Mouse (Mus musculus): ENCODE measurements at regions not wholly inside any gene's neighbourhood (a gene's known extent, or its start where the extent isn't known, plus 50 kb on each side); places are given as distances from the start of the nearest gene placed in this dataset.
"Not testable (repeated sequence)": the region's sequence is repeated elsewhere in the genome, so short reads cannot be mapped to it uniquely, and the experiment has no call there.

DNA sequence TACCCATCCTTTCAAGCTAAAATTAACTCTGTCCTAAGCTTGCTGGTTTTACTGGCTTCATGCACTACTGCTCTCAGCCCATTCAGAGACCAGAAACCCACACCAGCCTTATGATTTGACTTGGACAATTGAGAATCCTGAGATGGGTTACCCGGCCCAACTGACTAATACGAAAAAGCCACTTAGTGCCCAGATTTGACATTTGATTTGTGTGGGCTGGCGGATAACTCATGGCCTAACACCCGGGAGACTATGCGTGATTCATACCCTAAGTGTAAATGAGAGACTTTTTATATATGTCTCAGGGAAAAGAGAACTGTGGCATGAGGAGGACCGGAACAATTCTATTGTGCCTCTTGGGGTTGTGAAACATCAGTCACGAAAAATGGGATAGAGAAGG lies 126.3 kb upstream of the Hpf1 start:
- H3K4me1 ChIP-seq (ENCODE audit: control insufficient read depth, insufficient read depth, low read length) = no peaks in the 10 kb centered on the region
- ATAC-seq (ENCODE audit: low FRiP score) (no peak), DNase-seq (ENCODE audit: low spot score, missing footprints) (no peak)
- H3K27ac ChIP-seq (ENCODE audit: low read depth, low read length) = no peak overlapping the region
- H3K9me3 ChIP-seq (ENCODE audit: control insufficient read depth, low read length) = no peaks in the 10 kb centered on the region
- no peaks in the 10 kb centered on the region for H3K36me3 ChIP-seq (ENCODE audit: control insufficient read depth, insufficient read depth, low read length)
- H3K9ac ChIP-seq (ENCODE audit: low read length) = no peak overlapping the region
- WGBS = 94% methylated on average over 7 of the region's 7 CpGs
- no peak overlapping the region for H3K4me2 ChIP-seq
- no peak overlapping the region for H3K4me3 ChIP-seq (ENCODE audit: low read depth, low read length)
- no peaks in the 10 kb centered on the region for H3K27me3 ChIP-seq (ENCODE audit: control insufficient read depth, insufficient read depth, low read length)

DNA sequence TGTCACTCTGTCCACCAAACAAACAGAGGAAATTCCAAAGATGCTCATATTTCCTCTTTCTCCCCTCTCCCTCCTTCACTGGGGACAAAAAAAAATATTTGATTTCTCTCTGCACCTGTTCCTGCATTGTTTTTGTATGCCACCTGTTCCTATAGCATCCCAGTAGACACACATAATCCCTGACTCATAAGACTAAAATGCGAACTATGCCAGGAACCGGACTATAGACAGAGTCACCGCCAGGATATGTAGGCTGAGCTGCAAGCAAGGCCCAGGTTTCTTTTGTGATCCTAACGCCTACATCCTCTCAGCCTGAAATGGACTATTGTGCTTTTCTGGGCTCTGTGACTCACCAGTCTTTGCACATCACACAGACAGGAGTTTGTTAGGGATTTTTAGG lies 116.9 kb upstream of the Hpf1 start:
- 76% methylated on average over 4 of the region's 4 CpGs for WGBS
- ATAC-seq (ENCODE audit: low FRiP score) = no peak
- H3K27me3 ChIP-seq (ENCODE audit: control insufficient read depth, insufficient read depth, low read length) = no peaks in the 10 kb centered on the region

DNA sequence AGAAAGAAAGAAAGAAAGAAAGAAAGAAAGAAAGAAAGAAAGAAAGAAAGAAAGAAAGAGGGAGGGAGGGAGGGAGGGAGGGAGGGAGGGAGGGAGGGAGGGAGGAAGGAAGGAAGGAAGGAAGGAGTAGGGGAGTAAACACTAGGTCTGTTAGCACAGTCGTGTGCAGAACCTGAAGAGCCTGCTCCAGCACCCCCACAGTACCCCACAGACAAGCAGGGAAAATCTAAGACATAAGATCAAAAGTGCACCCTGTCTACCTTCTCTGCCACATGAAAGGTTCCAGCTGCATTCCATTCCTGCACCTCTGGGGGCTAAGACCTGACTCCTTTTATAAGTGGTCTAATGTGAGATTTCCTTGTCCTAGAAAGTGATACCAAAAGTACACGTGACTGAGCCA lies 114.0 kb upstream of the Hpf1 start:
- not testable (repeated sequence) for H3K27me3 ChIP-seq (ENCODE audit: control insufficient read depth, insufficient read depth, low read length); H3K9me3 ChIP-seq (ENCODE audit: control insufficient read depth, low read length); H3K4me2 ChIP-seq; ATAC-seq (ENCODE audit: low FRiP score); H3K27ac ChIP-seq (ENCODE audit: low read depth, low read length); H3K4me1 ChIP-seq (ENCODE audit: control insufficient read depth, insufficient read depth, low read length); H3K9ac ChIP-seq (ENCODE audit: low read length); H3K36me3 ChIP-seq (ENCODE audit: control insufficient read depth, insufficient read depth, low read length); DNase-seq (ENCODE audit: low spot score, missing footprints); H3K4me3 ChIP-seq (ENCODE audit: low read depth, low read length)
- 67% methylated on average over 2 of the region's 2 CpGs for WGBS

More for the DNA sequence above, 116.9 kb upstream of the Hpf1 start:
- Histone ChIP-seq H3K36me3 (ENCODE audit: control insufficient read depth, insufficient read depth, low read length) (no peaks in the 10 kb centered on the region), H3K4me2 (no peak overlapping the region), H3K9ac (ENCODE audit: low read length) (no peak overlapping the region), H3K27ac (ENCODE audit: low read depth, low read length) (no peak overlapping the region), H3K4me3 (ENCODE audit: low read depth, low read length) (no peak overlapping the region), H3K4me1 (ENCODE audit: control insufficient read depth, insufficient read depth, low read length) (no peaks in the 10 kb centered on the region), H3K9me3 (ENCODE audit: control insufficient read depth, low read length) (no peaks in the 10 kb centered on the region)
- no peak for DNase-seq (ENCODE audit: low spot score, missing footprints)

DNA sequence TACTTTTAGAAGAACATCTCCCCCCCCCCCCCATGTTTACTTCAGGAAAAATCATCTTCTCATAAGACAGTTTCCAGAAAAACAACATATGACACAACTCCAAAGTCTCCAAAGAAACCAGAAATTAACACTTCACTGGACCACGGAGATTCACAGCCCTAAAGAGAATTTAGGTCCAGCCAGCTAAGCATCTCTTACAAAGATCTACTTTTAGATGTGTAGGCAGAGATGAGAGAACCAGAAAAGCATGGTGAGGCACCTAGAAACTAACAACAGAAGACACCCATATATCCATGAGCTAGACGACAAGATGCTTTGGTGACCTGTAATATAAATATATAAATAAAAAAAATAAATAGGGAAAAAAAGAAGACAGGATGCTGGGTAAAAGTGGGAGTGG lies 105.2 kb upstream of the Hpf1 start:
- no peak overlapping the region for H3K4me2 ChIP-seq
- no peak for DNase-seq (ENCODE audit: low spot score, missing footprints)
- no peaks in the 10 kb centered on the region for H3K9me3 ChIP-seq (ENCODE audit: control insufficient read depth, low read length)
- H3K36me3 ChIP-seq (ENCODE audit: control insufficient read depth, insufficient read depth, low read length) = no peaks in the 10 kb centered on the region
- H3K4me3 ChIP-seq (ENCODE audit: low read depth, low read length) = no peak overlapping the region
- no peaks in the 10 kb centered on the region for H3K4me1 ChIP-seq (ENCODE audit: control insufficient read depth, insufficient read depth, low read length)
- no peak overlapping the region for H3K9ac ChIP-seq (ENCODE audit: low read length)
- WGBS = 82% methylated on average over 2 of the region's 2 CpGs
- H3K27me3 ChIP-seq (ENCODE audit: control insufficient read depth, insufficient read depth, low read length) = no peaks in the 10 kb centered on the region
- no peak for ATAC-seq (ENCODE audit: low FRiP score)
- no peak overlapping the region for H3K27ac ChIP-seq (ENCODE audit: low read depth, low read length)

DNA sequence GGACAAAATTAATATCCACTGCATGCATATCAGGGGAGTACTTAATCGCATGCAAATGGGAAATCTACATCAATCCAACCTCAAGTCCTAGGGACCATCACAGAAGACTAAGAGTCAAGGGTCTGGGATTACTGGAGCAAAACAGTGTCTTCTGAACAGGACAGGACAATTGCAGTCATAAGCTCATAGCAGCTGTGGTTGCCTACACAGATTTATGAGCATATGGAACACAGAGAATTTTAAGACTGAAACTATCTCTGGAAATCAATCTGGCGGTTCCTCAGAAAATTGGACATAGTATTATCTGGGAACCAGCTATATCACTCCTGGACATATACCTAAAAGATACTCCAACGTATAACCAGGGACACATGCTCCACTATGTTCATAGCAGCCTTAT lies 99.8 kb upstream of the Hpf1 start:
- ATAC-seq (ENCODE audit: low FRiP score) (no peak), DNase-seq (ENCODE audit: low spot score, missing footprints) (no peak)
- no peaks in the 10 kb centered on the region for H3K36me3 ChIP-seq (ENCODE audit: control insufficient read depth, insufficient read depth, low read length)
- no peak overlapping the region for H3K4me3 ChIP-seq (ENCODE audit: low read depth, low read length)
- no peaks in the 10 kb centered on the region for H3K27me3 ChIP-seq (ENCODE audit: control insufficient read depth, insufficient read depth, low read length)
- H3K27ac ChIP-seq (ENCODE audit: low read depth, low read length) = no peak overlapping the region
- H3K9me3 ChIP-seq (ENCODE audit: control insufficient read depth, low read length) = no peaks in the 10 kb centered on the region
- no peaks in the 10 kb centered on the region for H3K4me1 ChIP-seq (ENCODE audit: control insufficient read depth, insufficient read depth, low read length)
- WGBS = 87% methylated on average over 3 of the region's 3 CpGs
- H3K4me2 ChIP-seq = no peak overlapping the region
- H3K9ac ChIP-seq (ENCODE audit: low read length) = no peak overlapping the region

DNA sequence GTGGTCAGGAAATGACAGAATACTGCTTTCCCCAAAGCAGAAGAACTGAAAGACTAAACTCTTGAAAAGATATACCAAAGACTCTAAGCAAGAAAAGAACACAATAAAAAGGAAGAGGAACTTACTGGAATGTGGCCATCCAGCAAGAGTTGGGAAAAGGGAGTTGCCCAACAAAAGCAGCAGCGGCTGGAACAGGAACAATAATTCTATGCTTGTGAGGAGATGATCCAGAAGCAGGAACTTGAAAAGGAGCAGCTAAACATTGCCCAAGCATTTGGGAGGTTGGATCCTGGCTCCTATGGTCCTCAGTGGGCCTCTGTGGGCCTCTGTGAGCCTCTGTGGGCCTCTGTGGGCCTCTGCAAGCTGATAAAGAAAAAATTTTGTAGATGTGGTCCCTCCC lies 97.7 kb upstream of the Hpf1 start:
- H3K9me3 ChIP-seq (ENCODE audit: control insufficient read depth, low read length) = no peaks in the 10 kb centered on the region
- no peak overlapping the region for H3K9ac ChIP-seq (ENCODE audit: low read length)
- no peak overlapping the region for H3K4me2 ChIP-seq
- H3K36me3 ChIP-seq (ENCODE audit: control insufficient read depth, insufficient read depth, low read length) = no peaks in the 10 kb centered on the region
- no peak for ATAC-seq (ENCODE audit: low FRiP score)
- 89% methylated on average over 1 of the region's 1 CpGs for WGBS
- no peaks in the 10 kb centered on the region for H3K4me1 ChIP-seq (ENCODE audit: control insufficient read depth, insufficient read depth, low read length)
- H3K27me3 ChIP-seq (ENCODE audit: control insufficient read depth, insufficient read depth, low read length) = no peaks in the 10 kb centered on the region
- H3K27ac ChIP-seq (ENCODE audit: low read depth, low read length) = no peak overlapping the region
- DNase-seq (ENCODE audit: low spot score, missing footprints) = no peak
- no peak overlapping the region for H3K4me3 ChIP-seq (ENCODE audit: low read depth, low read length)

DNA sequence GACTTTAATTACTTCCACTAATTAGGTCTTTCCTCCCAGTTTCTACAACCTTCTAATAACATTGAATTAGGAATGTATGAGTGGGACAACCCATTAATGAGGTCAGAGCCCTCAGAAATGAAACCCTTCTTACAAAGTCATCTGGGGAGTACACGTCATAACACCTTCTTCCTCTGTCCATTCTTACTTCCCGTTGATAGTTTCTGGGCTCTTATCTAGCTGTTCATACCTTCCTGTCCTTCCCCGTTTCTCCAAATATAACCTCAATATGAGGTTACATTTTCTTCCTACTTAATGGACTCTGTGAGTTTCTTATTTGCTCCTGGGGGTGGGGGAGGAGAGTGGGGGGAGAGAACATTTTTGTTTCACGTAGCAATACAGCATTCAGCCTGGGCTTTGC lies 85.4 kb upstream of the Hpf1 start:
- Histone ChIP-seq H3K27ac (ENCODE audit: low read depth, low read length) (no peak overlapping the region), H3K4me2 (no peak overlapping the region), H3K4me1 (ENCODE audit: control insufficient read depth, insufficient read depth, low read length) (no peaks in the 10 kb centered on the region), H3K4me3 (ENCODE audit: low read depth, low read length) (no peak overlapping the region), H3K27me3 (ENCODE audit: control insufficient read depth, insufficient read depth, low read length) (no peaks in the 10 kb centered on the region), H3K36me3 (ENCODE audit: control insufficient read depth, insufficient read depth, low read length) (no peaks in the 10 kb centered on the region), H3K9me3 (ENCODE audit: control insufficient read depth, low read length) (no peaks in the 10 kb centered on the region), H3K9ac (ENCODE audit: low read length) (no peak overlapping the region)
- DNase-seq (ENCODE audit: low spot score, missing footprints) (no peak), ATAC-seq (ENCODE audit: low FRiP score) (no peak)
- 91% methylated on average over 4 of the region's 4 CpGs for WGBS

DNA sequence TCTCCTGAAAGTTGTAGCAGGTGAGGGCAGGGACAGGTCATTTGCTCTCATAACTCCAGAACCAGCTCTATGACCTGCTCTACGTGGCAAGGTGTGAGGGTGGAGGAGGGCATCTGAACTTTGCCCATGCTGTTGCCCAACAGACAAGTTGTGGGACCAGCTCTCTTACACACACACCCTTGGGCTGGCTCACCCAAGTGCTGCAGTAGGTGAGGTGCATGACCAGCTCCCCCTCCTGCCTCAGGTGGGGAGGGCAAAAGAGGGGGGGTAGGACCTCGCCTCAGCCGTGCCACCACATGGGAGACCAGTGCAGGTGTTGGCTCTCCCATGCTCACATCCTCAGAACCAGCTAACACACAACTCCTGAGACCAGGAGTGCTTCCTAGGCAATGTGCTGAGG lies 83.4 kb upstream of the Hpf1 start:
- no peak overlapping the region for H3K4me3 ChIP-seq (ENCODE audit: low read depth, low read length)
- no peaks in the 10 kb centered on the region for H3K9me3 ChIP-seq (ENCODE audit: control insufficient read depth, low read length)
- DNase-seq (ENCODE audit: low spot score, missing footprints) (no peak), ATAC-seq (ENCODE audit: low FRiP score) (0 out of 2 replicates have a peak, but pooled peaks have one; percentile 38)
- no peak overlapping the region for H3K4me2 ChIP-seq
- no peaks in the 10 kb centered on the region for H3K36me3 ChIP-seq (ENCODE audit: control insufficient read depth, insufficient read depth, low read length)
- no peak overlapping the region for H3K27ac ChIP-seq (ENCODE audit: low read depth, low read length)
- 95% methylated on average over 3 of the region's 3 CpGs for WGBS
- no peaks in the 10 kb centered on the region for H3K4me1 ChIP-seq (ENCODE audit: control insufficient read depth, insufficient read depth, low read length)
- no peak overlapping the region for H3K9ac ChIP-seq (ENCODE audit: low read length)
- H3K27me3 ChIP-seq (ENCODE audit: control insufficient read depth, insufficient read depth, low read length) = no peaks in the 10 kb centered on the region

DNA sequence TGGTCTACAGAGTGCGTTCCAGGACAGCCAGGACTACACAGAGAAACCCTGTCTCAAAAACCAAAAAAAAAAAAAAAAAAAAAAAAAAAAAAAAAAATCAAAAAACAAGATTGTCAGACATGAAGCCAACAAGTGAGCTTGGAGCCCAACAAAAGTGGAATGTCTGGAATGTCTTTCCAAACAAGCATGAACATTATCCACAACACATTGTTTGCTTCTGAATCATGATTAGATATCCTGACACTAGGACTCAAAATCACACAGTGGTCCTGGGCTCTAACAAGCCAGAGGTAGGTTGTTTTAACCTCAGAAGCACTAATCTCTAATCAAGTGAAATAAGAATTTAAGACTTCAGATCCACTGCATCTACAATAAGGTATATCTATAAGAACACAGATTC lies 80.4 kb upstream of the Hpf1 start:
- Histone ChIP-seq H3K36me3 (ENCODE audit: control insufficient read depth, insufficient read depth, low read length) (no peaks in the 10 kb centered on the region), H3K4me3 (ENCODE audit: low read depth, low read length) (no peak overlapping the region), H3K4me2 (no peak overlapping the region), H3K27ac (ENCODE audit: low read depth, low read length) (no peak overlapping the region), H3K27me3 (ENCODE audit: control insufficient read depth, insufficient read depth, low read length) (no peaks in the 10 kb centered on the region), H3K4me1 (ENCODE audit: control insufficient read depth, insufficient read depth, low read length) (no peaks in the 10 kb centered on the region), H3K9me3 (ENCODE audit: control insufficient read depth, low read length) (no peaks in the 10 kb centered on the region), H3K9ac (ENCODE audit: low read length) (no peak overlapping the region)
- 92% methylated on average over 1 of the region's 1 CpGs for WGBS
- DNase-seq (ENCODE audit: low spot score, missing footprints) = peak; percentile 75
- ATAC-seq (ENCODE audit: low FRiP score) = no peak

DNA sequence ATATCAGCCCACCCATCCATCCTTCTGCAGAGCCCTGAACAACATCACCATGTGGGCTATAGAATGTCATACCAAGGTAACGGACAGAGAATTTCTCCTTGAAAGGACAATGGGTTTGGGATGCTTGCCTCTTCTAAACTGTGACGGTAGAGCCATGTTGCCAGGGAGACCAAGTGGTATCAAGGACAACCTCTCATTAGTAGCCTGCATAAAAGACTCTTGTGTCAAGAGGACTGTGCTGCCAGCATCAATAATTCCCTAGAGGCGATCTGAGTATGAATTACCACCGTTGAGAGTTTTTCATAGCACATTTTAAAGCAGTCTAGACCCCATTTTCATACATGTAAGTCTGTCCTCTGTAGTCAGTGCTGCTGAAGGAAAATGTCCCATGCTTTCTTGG lies 79.3 kb upstream of the Hpf1 start:
- H3K36me3 ChIP-seq (ENCODE audit: control insufficient read depth, insufficient read depth, low read length) = no peaks in the 10 kb centered on the region
- H3K4me2 ChIP-seq = no peak overlapping the region
- no peaks in the 10 kb centered on the region for H3K4me1 ChIP-seq (ENCODE audit: control insufficient read depth, insufficient read depth, low read length)
- H3K4me3 ChIP-seq (ENCODE audit: low read depth, low read length) = no peak overlapping the region
- DNase-seq (ENCODE audit: low spot score, missing footprints) (peak; percentile 84), ATAC-seq (ENCODE audit: low FRiP score) (peak; percentile 64; the same call in 1 of the 2 replicates)
- no peaks in the 10 kb centered on the region for H3K27me3 ChIP-seq (ENCODE audit: control insufficient read depth, insufficient read depth, low read length)
- WGBS = 44% methylated on average over 4 of the region's 4 CpGs
- no peak overlapping the region for H3K9ac ChIP-seq (ENCODE audit: low read length)
- no peaks in the 10 kb centered on the region for H3K9me3 ChIP-seq (ENCODE audit: control insufficient read depth, low read length)
- no peak overlapping the region for H3K27ac ChIP-seq (ENCODE audit: low read depth, low read length)

Measured in midbrain, embryonic 11.5 days (tissue).